Mouse (Mus musculus) stomach, embryonic 14.5 days (tissue): ENCODE results near the gene Lrrc25. TPM values are rescaled to one million over a fixed set of nuclear protein-coding genes. Genes with fewer than 3 reads are reported as not detected.

Source experiments
- ATAC-seq: fragments of 200-750 bp; cut with Nextera tagmentation; 2 replicates; pipeline ENCODE4 v1.8.0; 2017; ENCODE audit warnings: low read depth, moderate TSS enrichment; ENCODE audit not compliant: insufficient number of reproducible peaks, insufficient read depth, low FRiP score
- H3K27ac ChIP-seq: fragments of 300-500 bp; sonication (generic); 2 replicates; pipeline ENCODE4 v1.5.1; 2014; ENCODE audit warnings: mild to moderate bottlenecking, low read length, moderate library complexity, mixed read lengths
- H3K27me3 ChIP-seq: fragments of 300-500 bp; sonication (generic); 2 replicates; pipeline ENCODE4 v1.6.1; 2014; ENCODE audit warnings: low read length, control low read depth, mixed read lengths; ENCODE audit not compliant: control insufficient read depth, insufficient read depth
- H3K36me3 ChIP-seq: fragments of 300-500 bp; sonication (generic); 2 replicates; pipeline ENCODE4 v1.6.1; 2014; ENCODE audit warnings: mild to moderate bottlenecking, control low read depth, low read length, moderate library complexity, mixed read lengths; ENCODE audit not compliant: control insufficient read depth, insufficient read depth
- H3K4me1 ChIP-seq: fragments of 300-500 bp; sonication (generic); 2 replicates; pipeline ENCODE4 v1.6.1; 2014; ENCODE audit warnings: low read length, control low read depth, mixed read lengths; ENCODE audit not compliant: control insufficient read depth, insufficient read depth
- H3K4me2 ChIP-seq: fragments of 300-500 bp; sonication (generic); replicated peaks from 2 replicates; pipeline ENCODE4 v1.6.1; 2014; ENCODE audit warnings: low read depth, low read length, control low read depth
- H3K4me3 ChIP-seq: fragments of 300-500 bp; sonication (generic); 2 replicates; pipeline ENCODE4 v1.5.1; 2014; ENCODE audit warnings: low read depth, low read length, control low read depth
- H3K9ac ChIP-seq: fragments of 300-500 bp; sonication (generic); replicated peaks from 2 replicates; pipeline ENCODE4 v1.6.1; 2014; ENCODE audit warnings: low read depth, mild to moderate bottlenecking, control low read depth, low read length, moderate library complexity, mixed read lengths
- H3K9me3 ChIP-seq: fragments of 300-500 bp; sonication (generic); 2 replicates; pipeline ENCODE4 v1.6.1; 2016; ENCODE audit warnings: low read depth, low read length, control low read depth; ENCODE audit not compliant: control insufficient read depth
- WGBS: fragments of 180-500 bp; shearing (Covaris S2); extraction: QIAGEN DNeasy Blood & Tissue Kit; methylation state at CpG from one replicate; pipeline ENCODE4 v1.1.7; 2014; 5-methylcytosine and 5-hydroxymethylcytosine counted together
- polyA plus RNA-seq: library from polyadenylated mRNA; unstranded; fragments of >200 nt; fragmentation: Nextera tagmentation; extraction: Ambion mirVana; gene quantifications from 2 replicates; pipeline ENCODE4 v1.2.1, GENCODE M21; 2014

The Lrrc25 gene
- polyA plus RNA-seq, 1 experiment from 2014 or later: 2.9 TPM

DNA sequence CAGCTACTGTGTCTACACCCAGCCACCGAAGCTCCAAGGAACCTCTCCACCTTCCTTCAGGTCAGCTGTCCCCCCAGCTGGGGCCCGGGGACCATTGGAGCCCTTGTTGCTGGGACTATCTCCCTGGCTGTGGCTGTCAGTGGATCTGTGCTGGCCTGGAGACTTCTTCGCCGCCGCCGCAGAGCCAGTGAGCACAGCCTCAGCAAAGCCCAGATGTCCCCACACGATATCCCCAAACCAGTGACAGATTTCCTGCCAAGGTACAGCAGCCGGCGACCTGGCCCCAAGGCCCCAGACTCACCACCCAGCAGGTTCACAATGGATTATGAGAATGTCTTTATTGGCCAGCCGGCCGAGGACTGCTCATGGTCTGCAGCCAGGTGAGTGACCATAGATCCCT is 2.0 kb downstream of the Lrrc25 start:
- no peak for ATAC-seq
- Histone ChIP-seq H3K27me3 (no peaks in the 10 kb centered on the region), H3K4me1 (0 out of 2 replicates have a peak, but pooled peaks cover 10% of the 10 kb centered on the region), H3K4me3 (no peak overlapping the region), H3K9me3 (no peaks in the 10 kb centered on the region), H3K27ac (no peak overlapping the region), H3K9ac (no peak overlapping the region), H3K36me3 (no peaks in the 10 kb centered on the region), H3K4me2 (no peak overlapping the region)
- WGBS: 83% methylated on average over 11 of the region's 11 CpGs

DNA sequence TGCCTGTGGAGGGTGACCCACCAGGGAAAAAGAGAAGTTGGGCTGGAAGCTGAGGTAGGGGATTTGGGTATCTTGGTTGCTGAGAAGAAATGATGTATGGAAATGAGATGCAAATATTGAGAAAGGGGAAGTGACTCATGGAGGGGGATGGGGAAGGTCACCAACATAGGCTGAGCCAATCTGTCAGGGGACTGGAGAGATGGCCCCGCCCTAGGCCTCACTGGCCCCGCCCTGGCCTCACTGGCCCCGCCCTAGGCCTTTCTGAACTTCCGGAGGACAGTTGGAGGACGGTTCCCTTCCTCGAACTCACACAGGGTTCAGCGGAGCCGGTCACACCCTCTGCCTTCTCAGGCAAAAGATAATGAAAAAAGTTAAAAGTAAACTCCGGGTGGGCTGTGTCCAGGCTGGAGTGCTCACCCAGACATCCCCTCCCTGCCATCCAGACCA is 3.0 kb downstream of the Lrrc25 start:
- no peak overlapping the region for H3K4me3 ChIP-seq
- H3K27me3 ChIP-seq: no peaks in the 10 kb centered on the region
- peak; percentile 76; the same call in 1 of the 2 replicates for ATAC-seq
- 29% methylated on average over 9 of the region's 9 CpGs for WGBS
- H3K9ac ChIP-seq: no peak overlapping the region
- 0 out of 2 replicates have a peak, but pooled peaks cover 7% of the 10 kb centered on the region for H3K4me1 ChIP-seq
- H3K27ac ChIP-seq: no peak overlapping the region
- no peaks in the 10 kb centered on the region for H3K36me3 ChIP-seq
- H3K4me2 ChIP-seq: no peak overlapping the region
- H3K9me3 ChIP-seq: no peaks in the 10 kb centered on the region

DNA sequence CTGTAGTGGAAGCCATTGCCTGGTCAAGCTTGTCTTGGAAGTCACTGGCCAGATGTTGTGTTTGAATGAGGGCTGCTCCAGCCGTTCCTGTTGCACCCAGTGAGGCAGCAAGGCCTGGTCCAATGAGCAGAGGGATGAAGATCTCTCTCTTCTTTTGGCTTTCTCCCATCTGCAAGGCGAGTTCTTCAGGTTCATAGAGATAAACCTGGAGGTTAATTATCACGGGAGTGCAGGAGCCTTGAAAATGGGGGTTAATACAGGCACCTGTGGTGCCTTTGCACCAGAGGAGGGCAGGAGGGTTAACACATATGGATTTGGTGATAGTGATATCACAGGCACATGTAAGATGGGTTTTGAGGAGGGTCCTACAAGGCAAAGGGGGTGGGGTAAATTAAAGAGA is 6.3 kb downstream of the Lrrc25 start:
- H3K4me3 ChIP-seq: no peak overlapping the region
- no peaks in the 10 kb centered on the region for H3K27me3 ChIP-seq
- H3K27ac ChIP-seq: no peak overlapping the region
- ATAC-seq: no peak
- no peak overlapping the region for H3K9ac ChIP-seq
- H3K4me2 ChIP-seq: no peak overlapping the region
- 52% methylated on average over 3 of the region's 3 CpGs for WGBS
- H3K4me1 ChIP-seq: 0 out of 2 replicates have a peak, but pooled peaks cover 7% of the 10 kb centered on the region
- H3K36me3 ChIP-seq: no peaks in the 10 kb centered on the region
- no peaks in the 10 kb centered on the region for H3K9me3 ChIP-seq

DNA sequence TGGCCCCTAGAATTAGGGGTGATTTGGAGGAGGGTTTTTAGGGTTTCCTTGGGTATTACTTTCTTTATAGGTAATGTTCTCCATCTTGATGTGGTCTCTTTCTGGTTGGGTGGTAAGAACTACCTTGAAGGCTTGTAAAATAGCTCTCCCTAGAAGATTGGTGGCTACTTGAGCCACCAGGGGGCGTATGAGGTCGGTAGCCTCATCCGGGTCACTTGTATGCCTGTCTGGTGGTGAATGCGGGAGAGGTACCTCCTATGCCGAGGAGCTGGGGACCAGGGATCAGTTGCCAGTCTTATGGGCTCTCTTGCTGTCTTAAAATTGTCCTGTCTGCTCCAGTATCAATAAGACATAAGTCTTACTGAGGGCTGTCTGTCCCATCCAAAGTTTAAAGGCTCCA is 9.1 kb downstream of the Lrrc25 start:
- H3K4me1 ChIP-seq: 0 out of 2 replicates have a peak, but pooled peaks cover 4% of the 10 kb centered on the region
- no peak overlapping the region for H3K9ac ChIP-seq
- WGBS: 13% methylated on average over 5 of the region's 5 CpGs
- H3K4me2 ChIP-seq: no peak overlapping the region
- H3K27me3 ChIP-seq: no peaks in the 10 kb centered on the region
- no peak overlapping the region for H3K27ac ChIP-seq
- H3K36me3 ChIP-seq: no peaks in the 10 kb centered on the region
- H3K9me3 ChIP-seq: no peaks in the 10 kb centered on the region
- no peak overlapping the region for H3K4me3 ChIP-seq
- ATAC-seq: no peak

DNA sequence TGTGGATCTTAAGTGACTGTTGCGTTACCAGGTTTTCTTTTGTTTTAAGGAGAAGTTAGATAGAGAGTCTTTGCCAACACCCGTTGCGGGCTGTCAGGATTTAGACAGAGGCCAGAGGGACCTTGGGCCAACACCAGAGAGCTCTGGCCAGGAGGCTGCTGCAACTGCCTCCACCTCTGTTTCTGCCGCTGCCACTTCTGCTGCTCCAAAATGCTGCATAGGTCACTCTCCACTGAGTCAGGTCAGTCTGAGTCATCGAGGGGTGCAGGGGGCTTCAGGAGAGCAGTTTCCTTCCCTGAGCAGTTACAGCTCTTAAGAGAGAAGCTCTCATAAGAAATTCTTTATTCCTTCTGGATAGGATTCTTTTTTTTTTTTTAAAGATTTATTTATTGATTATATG is 11.1 kb downstream of the Lrrc25 start:
- Histone ChIP-seq H3K9me3 (no peaks in the 10 kb centered on the region), H3K4me3 (no peak overlapping the region), H3K36me3 (no peaks in the 10 kb centered on the region), H3K27me3 (no peaks in the 10 kb centered on the region), H3K9ac (no peak overlapping the region), H3K4me1 (peaks cover 18% of the 10 kb centered on the region), H3K27ac (no peak overlapping the region), H3K4me2 (no peak overlapping the region)
- ATAC-seq: no peak
- 81% methylated on average over 5 of the region's 5 CpGs for WGBS

DNA sequence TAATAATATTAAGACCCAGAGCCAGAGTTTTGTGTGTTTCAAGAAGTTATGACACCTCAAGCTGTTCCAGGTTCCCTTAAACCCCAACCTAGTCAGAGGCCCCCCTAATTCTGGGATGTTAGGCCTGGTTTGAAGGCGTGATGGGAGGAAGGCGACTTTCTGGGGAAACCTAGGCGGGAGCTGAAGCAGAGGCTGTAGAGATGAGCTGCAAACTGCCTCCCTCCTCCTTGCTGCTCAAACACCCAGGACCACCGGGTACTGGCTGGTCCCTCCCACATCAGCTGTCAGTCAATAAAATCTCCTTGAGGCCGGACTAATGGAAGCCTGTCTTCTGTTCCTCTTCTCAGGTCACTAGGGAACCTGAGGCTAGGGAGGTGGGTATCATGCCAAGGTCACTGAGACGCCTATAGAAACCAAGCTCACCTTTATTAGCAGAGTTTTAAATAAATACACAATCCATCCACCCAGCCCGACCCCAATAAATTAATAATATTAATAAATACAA is 13.1 kb downstream of the Lrrc25 start:
- ATAC-seq: no peak
- no peaks in the 10 kb centered on the region for H3K9me3 ChIP-seq
- H3K36me3 ChIP-seq: no peaks in the 10 kb centered on the region
- WGBS: 48% methylated on average over 7 of the region's 7 CpGs
- H3K4me1 ChIP-seq: peaks cover 19% of the 10 kb centered on the region
- H3K27ac ChIP-seq: no peak overlapping the region
- H3K27me3 ChIP-seq: no peaks in the 10 kb centered on the region
- H3K4me2 ChIP-seq: peak overlapping the region; percentile 67
- peak overlapping the region; percentile 33 for H3K4me3 ChIP-seq
- no peak overlapping the region; the same call in 1 of the 2 replicates for H3K9ac ChIP-seq

DNA sequence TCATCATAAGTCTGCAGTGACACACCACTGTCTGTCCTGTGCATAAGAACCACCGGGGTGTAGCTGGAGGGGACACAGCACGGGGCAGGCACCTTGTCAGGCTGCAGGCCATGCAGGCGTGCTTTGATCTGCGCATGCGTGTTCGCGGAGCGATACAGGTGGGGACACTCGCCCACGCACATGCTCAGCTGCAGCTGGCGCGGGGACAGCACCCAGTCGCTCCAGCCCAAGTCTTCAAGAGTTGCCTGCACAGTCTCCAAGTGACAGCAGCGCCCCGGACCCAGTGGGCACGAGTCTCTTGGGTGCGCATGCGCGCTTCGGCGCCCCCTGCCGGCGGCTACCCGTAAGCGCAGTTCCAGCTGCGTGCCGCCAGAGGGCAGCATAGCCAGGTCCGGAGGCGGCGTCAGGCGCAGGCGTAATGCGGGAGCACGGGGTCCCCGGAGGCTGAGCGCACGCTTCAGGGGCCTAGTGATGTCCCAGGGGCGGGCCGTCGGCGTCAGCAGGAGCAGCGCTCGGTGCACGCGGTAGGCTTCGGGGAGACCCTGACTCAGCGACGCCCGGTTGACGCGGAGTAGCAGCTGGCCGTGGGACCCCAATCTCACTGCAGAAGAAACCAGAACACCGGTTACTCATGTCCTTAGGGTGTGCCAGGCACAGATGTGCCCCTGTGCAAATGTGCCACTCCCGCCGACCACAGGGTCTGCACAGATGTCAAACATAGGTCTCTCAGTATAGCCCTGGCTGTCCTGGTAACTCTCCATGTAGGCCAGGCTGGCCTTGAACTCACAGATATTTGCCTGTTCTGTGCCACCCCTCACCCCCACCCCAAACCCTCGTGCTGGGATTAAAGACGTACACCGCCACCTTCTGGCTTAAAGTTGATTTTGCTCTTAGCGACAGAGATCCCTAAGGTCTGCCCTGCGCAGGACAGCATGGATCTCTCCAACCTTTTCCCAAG is 13.9 kb downstream of the Lrrc25 start:
- peak; percentile 90 for ATAC-seq
- H3K36me3 ChIP-seq: no peaks in the 10 kb centered on the region
- H3K9ac ChIP-seq: peak overlapping the region; percentile 28
- no peaks in the 10 kb centered on the region for H3K9me3 ChIP-seq
- 1% methylated on average over 60 of the region's 60 CpGs for whole genome bisulfite sequencing
- peak overlapping the region; percentile 33 for H3K4me3 ChIP-seq
- H3K27me3 ChIP-seq: no peaks in the 10 kb centered on the region
- peaks cover 24% of the 10 kb centered on the region for H3K4me1 ChIP-seq
- 0 out of 2 replicates have a peak overlapping the region, but pooled peaks have one; percentile 33 for H3K27ac ChIP-seq
- H3K4me2 ChIP-seq: peak overlapping the region; percentile 67

DNA sequence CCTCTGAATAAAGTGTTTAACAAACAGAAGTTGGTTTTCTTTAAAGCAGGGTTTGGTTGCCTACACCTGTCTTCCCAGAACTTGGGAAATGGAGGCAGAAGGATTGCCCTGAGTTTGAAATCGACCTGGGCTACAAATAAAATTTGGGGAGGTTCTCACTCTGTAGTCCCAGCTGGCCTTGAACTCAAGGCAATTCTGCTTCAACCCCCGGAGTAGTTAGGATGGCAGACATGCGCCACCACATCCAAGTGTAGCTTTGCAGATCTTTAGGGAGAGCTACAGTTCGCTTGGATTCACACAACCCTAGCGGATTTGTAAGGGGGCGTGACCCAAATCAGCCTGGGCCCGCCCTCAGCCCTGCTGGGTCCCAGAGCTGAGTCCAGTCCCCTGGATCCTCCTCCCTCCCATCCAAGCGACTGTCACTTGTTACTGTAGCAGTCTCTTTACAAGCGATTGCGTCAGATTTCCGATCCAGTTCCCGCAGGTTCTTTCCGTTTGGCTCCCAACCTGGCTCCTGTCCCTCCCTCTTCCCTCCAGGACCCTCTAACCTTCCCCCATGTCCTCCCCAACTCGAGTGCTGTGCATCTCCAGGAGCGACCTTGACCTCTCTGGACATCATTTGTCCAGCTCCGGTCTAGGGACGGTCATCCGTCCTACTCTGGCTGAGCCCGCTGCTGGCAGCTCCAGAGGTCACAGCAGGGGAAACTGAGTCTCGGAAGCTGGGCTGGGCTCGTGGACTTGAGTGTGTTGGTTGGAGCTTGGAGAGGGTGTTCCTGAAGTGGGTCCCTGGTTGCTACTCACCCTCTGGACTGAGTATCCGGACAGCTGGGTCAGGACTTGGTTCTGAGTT is 14.8 kb downstream of the Lrrc25 start:
- Histone ChIP-seq H3K27ac (no peak overlapping the region), H3K4me2 (peak overlapping the region; percentile 67; the same call in 1 of the 2 replicates), H3K36me3 (no peaks in the 10 kb centered on the region), H3K4me3 (peak overlapping the region; percentile 33; the same call in 1 of the 2 replicates), H3K9ac (no peak overlapping the region), H3K4me1 (peaks cover 24% of the 10 kb centered on the region), H3K27me3 (no peaks in the 10 kb centered on the region), H3K9me3 (no peaks in the 10 kb centered on the region)
- no peak for ATAC-seq
- 10% methylated on average over 22 of the region's 22 CpGs for WGBS
